Mouse (Mus musculus) spleen, adult 18-20 months (tissue): ENCODE results near the gene Pnn.
"Not testable (repeated sequence)": the region's sequence is repeated elsewhere in the genome, so short reads cannot be mapped to it uniquely, and the experiment has no call there.

Experiments used
- DNase-seq, 2 experiments: peaks; one replicate each; pipeline ENCODE4 v3.0.0; 2022; ENCODE audit warnings: mixed read lengths in 2 of 2

Gene Pnn

DNA sequence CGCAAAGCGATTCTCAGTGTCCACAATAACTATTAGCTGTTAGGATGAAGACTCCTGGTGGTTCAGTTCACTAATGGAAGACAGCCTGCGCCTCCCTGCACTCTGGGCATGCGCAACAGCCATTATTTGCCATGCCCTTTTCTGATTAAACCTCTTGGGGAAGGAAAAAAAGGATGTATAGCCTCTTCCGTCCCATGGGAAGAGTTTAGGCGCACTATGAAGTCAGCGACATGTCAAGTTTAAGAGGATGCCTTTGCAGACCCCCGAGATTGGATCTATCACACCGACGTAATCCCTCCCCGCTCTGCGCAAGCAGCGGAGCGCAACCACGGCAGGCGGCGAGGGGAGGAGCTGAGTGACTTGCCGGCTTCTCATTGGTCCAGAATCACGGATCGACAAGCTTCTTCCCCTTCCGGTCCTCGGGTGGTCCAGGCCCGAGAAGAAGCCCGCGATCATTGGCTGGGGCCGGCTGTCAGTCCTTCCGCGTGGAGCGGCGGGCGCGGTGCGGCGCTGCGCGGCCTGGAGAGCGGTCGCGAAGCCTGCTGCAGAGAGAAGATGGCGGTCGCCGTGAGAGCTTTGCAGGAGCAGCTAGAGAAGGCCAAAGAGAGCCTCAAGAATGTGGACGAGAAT is at the start of gene Pnn:
TSS of gene Pnn (plus strand) at position 437 of the 630 bp plus-strand sequence.
- DNase-seq, result peak; percentile 89 to 93

DNA sequence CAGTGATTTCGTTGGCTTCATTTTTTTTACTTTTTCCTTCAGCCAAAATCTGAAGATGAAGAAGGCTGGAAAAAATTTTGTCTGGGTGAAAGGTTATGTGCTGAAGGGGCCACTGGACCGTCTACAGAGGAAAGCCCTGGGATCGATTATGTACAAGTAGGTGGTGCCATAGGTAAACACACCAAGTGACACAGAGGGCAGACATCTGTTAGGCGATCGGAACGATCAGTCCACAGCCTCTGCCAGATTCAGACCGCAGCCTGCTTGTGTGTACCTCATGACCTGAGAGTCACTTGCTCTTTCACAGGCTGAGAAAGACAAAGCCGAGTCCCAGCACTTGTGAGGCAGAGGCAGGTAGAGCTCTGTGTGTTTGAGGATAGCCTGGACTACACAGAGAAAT is 48.7 kb upstream of the Pnn start:
- DNase-seq, result no peak

GRCm38 (mm10) chr12:59019891-59020290 is 46.8 kb upstream of the Pnn start:
- DNase-seq, result no peak

DNA sequence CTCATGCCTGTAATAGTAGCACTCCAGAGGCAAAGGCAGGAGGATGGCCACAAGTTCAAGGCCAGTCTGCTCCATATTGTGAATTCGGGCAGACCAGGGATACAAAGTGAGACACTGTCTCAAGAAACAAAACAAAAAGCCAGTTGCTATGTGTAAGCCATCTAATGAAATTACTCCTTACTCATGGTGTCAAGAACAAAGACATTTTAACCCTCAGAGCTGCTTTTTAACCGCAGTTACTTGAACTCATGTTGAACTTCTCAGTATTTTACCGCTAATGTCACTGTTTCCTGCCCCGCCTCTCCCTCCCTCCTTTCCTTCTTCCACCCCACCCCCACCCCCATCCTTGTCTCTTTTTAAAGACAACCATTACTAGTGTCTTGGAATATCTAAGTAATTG is 45.4 kb upstream of the Pnn start:
- DNase-seq, result no peak

- DNase-seq, result no peak
These were observed 34.6 kb upstream of the Pnn start for GRCm38 (mm10) chr12:59032101-59032500.

- no peak for DNase-seq
These were observed 27.3 kb upstream of the Pnn start for GRCm38 (mm10) chr12:59039162-59039970.

DNA sequence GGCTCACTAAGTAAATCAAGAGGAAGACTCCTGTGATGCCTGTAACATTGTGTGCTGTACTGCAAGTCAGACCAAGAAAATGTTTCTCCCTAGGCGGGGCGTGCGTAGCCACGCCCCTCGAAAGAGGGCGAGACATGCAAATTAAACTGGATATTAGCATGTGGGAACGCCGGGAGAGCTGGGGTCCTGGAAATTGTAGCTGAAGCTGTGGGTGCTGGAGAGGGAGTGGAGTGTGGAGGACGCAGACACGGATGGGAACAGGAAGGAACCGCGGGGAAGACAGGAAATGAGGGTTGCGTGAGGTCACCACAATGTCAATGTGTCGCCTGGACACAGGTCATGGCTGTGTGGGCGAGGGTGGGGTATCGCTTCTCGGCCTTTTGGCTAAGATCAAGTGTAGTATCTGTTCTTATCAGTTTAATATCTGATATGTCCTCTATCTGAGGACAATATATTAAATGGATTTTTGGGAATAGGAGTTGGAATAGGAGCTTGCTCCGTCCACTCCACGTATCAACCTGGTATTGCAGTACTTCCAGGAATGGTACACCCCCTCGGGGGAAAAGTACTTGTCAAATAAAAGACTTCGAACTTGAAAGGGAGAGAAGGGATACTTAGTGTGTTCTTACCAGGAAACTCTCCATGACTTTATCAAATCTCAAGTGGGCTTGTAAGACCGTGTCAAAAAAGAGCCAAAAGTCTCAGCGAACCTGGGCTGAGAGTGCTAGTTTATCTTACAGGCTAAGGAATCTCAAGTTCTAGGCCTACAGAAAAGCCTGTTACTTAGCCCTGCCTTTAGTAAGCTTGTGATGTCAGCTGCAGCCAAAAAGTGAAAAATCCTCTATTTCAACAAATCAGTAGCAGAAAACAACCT is 26.5 kb upstream of the Pnn start:
- peak in 1 of 2 experiments; percentile 11 for DNase-seq

GRCm38 (mm10) chr12:59040851-59041250 is 25.8 kb upstream of the Pnn start:
- DNase-seq, result no peak

- no peak for DNase-seq
These were observed 14.2 kb upstream of the Pnn start for GRCm38 (mm10) chr12:59052470-59052869.

DNA sequence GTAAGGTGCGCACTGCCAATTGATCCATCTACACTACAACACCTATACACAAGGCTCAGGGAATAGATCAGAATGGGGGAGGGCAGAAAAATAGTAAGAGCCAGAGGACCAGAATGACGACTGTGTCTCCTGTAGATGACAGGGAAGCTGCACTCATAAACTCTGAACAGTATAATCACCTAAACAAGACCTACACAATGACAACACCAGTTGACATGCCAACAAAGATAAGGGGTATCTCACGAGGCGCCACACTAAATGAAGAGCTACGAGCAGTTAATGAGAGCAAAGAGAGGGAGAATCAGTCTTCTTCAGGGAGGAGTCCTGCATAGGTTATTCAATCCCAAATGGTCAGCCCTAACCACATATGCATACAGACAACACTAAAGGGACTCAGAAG is 13.5 kb upstream of the Pnn start:
- DNase-seq, result no peak

GRCm38 (mm10) chr12:59053976-59054375 is 12.7 kb upstream of the Pnn start:
- no peak for DNase-seq

DNA sequence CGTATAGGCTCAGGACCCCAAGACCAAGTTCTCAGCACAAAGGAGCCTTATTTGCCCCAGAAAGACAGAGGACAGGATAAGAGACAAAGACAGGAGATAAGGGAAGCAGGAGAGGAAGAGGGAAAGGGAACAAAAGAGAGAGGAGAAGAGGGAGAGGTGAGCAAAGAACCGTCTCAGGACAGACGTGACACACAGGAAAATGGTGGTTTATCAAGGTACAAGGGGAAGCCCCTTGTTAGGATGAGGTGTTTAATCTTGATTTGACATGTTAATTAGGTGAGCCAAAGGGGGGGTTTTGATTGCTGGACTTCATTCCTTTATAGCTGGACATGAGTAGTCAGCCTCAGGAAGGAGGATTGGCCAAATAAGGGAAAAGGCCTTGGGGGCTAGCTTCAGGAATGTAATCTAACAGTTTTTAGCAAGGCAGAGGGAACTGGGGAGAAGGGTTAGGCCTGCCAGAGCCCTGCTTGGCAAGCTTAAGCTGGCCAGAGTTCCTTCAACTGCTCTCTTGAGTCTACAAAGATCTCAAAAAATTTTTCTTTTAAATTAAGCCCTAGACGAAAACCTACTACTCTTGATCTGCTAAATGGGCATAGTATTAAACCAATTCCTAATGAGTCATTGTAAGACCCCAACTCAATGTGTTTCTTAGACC is 11.4 kb upstream of the Pnn start:
- DNase-seq, result no peak

- no peak for DNase-seq
These were observed 10.5 kb upstream of the Pnn start for GRCm38 (mm10) chr12:59056222-59056621.

- not testable (repeated sequence) for DNase-seq
These were observed 8.4 kb upstream of the Pnn start for GRCm38 (mm10) chr12:59058242-59058641.

GRCm38 (mm10) chr12:59060322-59060721 is 6.4 kb upstream of the Pnn start:
- DNase-seq, result no peak

GRCm38 (mm10) chr12:59060993-59061595 is 5.6 kb upstream of the Pnn start, which contains the start of gene Trappc6b:
Gene Trappc6b, minus strand, starts transcription at chr12:59061472.
- peak; percentile 55 to 69 for DNase-seq

GRCm38 (mm10) chr12:59064837-59065236 is 1.8 kb upstream of the Pnn start:
- no peak for DNase-seq

- no peak for DNase-seq
These were observed 908 bp upstream of the Pnn start for GRCm38 (mm10) chr12:59065776-59066175.

GRCm38 (mm10) chr12:59067095-59067494 is 411 bp downstream of the Pnn start:
- no peak for DNase-seq

GRCm38 (mm10) chr12:59068791-59069190 is 2.1 kb downstream of the Pnn start:
- no peak for DNase-seq

- DNase-seq, result no peak
These were observed 5.6 kb downstream of the Pnn start for GRCm38 (mm10) chr12:59072286-59072685.

DNA sequence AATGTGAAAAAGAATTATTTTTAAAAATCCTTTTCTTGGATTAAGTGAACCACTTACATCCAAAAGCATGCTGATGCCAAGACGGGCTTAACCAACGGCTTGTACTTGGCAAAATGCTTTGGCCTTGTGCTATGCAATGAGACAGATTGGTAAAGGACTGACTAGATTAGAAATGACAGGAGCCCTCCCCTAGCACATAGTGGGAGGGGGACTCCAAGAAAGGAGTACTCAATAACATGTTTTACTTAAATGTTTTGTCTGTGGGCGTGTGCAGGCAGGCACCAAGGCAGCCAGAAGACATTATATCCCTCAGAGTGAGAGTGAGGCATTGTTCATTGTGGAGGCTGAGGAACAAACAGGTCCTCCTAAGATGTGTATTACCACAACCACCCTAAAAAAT is 7.4 kb downstream of the Pnn start:
- no peak for DNase-seq
